ENCODE assay signal across 18 mouse cellular contexts in the genomic region with DNA sequence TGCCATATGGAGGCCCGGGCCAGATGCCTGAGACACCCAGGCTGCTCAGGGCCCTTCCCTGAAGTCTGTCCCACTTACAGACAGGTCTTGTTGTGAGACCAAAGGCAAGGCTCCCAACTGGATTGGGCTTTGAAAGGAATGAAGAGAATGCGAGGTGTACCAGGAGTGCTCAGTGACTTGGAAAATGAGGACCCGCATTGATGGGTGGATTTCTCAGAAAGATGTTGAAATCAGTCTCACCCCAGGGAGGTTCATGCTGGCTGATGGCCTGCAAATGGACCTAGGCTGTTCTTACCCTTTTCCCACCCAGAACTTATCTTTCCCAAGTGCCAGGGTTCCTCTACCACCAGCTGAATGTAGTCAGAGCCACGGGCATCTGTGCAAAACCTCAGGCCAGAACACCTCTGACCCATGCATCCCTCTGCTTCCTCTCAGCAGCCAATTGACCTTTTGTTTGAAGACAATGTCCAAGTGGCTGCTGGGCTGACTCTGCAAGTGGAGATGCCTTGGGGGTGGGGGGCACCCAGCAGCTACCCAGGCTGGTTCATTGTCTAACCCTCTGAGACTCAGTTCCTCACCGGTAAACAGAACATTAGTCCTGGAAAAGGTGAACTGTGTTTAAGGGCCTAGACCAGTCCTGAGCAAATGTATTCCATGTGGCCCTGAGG. TPM values are rescaled to one million over a fixed set of nuclear protein-coding genes. Genes with fewer than 3 reads are reported as not detected.
DNase-seq lines count a peak whose midpoint lies in the region; ATAC-seq lines count a peak whose summit lies in the region.
"Had no signal": no experiment of that assay in that cellular context is flagged by ENCODE, and none has a peak within 500 bp of the region (broad histone marks: within the 10 kb centered on the region; RNA-seq: fewer than 3 reads in every experiment).

No protein-coding gene starts in this region.

- no peaks in the 10 kb centered on the region for H3K27me3 ChIP-seq in kidney, embryonic 14.5 days (ENCODE audit: control insufficient read depth, insufficient read depth, low read length)
- H3K27me3 ChIP-seq in midbrain, embryonic 10.5 days (ENCODE audit: low read depth, poor library complexity, severe bottlenecking): no peaks in the 10 kb centered on the region
- no peaks in the 10 kb centered on the region for H3K27me3 ChIP-seq in midbrain, embryonic 16.5 days (ENCODE audit: control insufficient read depth, insufficient read depth, low read depth, low read length)
- H3K27me3 ChIP-seq: CH12.LX; heart, embryonic 12.5 days; hindbrain, embryonic 15.5 days had no signal

- no peak overlapping the region for H3K27ac ChIP-seq in kidney, embryonic 14.5 days (ENCODE audit: low read depth, low read length)
- 0 out of 2 replicates have a peak overlapping the region, but pooled peaks have one; percentile 0 for H3K27ac ChIP-seq in midbrain, embryonic 10.5 days (replicated peaks)
- no peak overlapping the region for H3K27ac ChIP-seq in midbrain, embryonic 16.5 days (ENCODE audit: low read length)
- H3K27ac ChIP-seq: embryonic facial prominence, embryonic 10.5 days; heart, adult 2 months; hindbrain, embryonic 15.5 days had no signal

- 73% methylated on average over 5 of the region's 5 CpGs for WGBS in kidney, embryonic 14.5 days
- 60% methylated on average over 5 of the region's 5 CpGs for WGBS in midbrain, embryonic 10.5 days
- WGBS in midbrain, embryonic 16.5 days: 60% methylated on average over 5 of the region's 5 CpGs

- H3K4me3 ChIP-seq in kidney, embryonic 14.5 days (ENCODE audit: low read length): no peak overlapping the region
- H3K4me3 ChIP-seq in midbrain, embryonic 10.5 days: no peak overlapping the region
- H3K4me3 ChIP-seq in midbrain, embryonic 16.5 days (ENCODE audit: low read depth, low read length): no peak overlapping the region
- H3K4me3 ChIP-seq: embryonic facial prominence, embryonic 10.5 days; heart, adult 2 months; heart, embryonic 12.5 days; hindbrain, embryonic 15.5 days had no signal

- H3K36me3 ChIP-seq in kidney, embryonic 14.5 days (ENCODE audit: control insufficient read depth, insufficient read depth, low read length): peaks cover 13% of the 10 kb centered on the region
- peaks cover 42% of the 10 kb centered on the region for H3K36me3 ChIP-seq in midbrain, embryonic 10.5 days
- H3K36me3 ChIP-seq in midbrain, embryonic 16.5 days (ENCODE audit: control insufficient read depth, insufficient read depth, low read length): no peaks in the 10 kb centered on the region
- H3K36me3 ChIP-seq: hindbrain, embryonic 15.5 days had no signal

- no peaks in the 10 kb centered on the region for H3K9me3 ChIP-seq in kidney, embryonic 14.5 days (ENCODE audit: control insufficient read depth, low read length)
- H3K9me3 ChIP-seq in midbrain, embryonic 10.5 days (replicated peaks): no peaks in the 10 kb centered on the region
- H3K9me3 ChIP-seq in midbrain, embryonic 16.5 days (replicated peaks; ENCODE audit: control insufficient read depth, low read length, poor library complexity, severe bottlenecking): no peaks in the 10 kb centered on the region
- H3K9me3 ChIP-seq: embryonic facial prominence, embryonic 10.5 days; heart, embryonic 12.5 days; hindbrain, embryonic 15.5 days had no signal

- peaks cover 11% of the 10 kb centered on the region; the same call in 1 of the 2 replicates for H3K4me1 ChIP-seq in kidney, embryonic 14.5 days (ENCODE audit: control insufficient read depth, insufficient read depth, low read length)
- peaks cover 26% of the 10 kb centered on the region for H3K4me1 ChIP-seq in midbrain, embryonic 10.5 days
- H3K4me1 ChIP-seq in midbrain, embryonic 16.5 days (ENCODE audit: control insufficient read depth, insufficient read depth, low read length): peaks cover 4% of the 10 kb centered on the region; the same call in 1 of the 2 replicates

- no peak for ATAC-seq in kidney, embryonic 14.5 days (ENCODE audit: low FRiP score, low TSS enrichment)
- no peak for ATAC-seq in midbrain, embryonic 16.5 days
- ATAC-seq: forebrain, postnatal 0 days had no signal

- H3K9ac ChIP-seq in kidney, embryonic 14.5 days (ENCODE audit: low read depth, low read length): no peak overlapping the region; the same call in 1 of the 2 replicates
- no peak overlapping the region for H3K9ac ChIP-seq in midbrain, embryonic 16.5 days (ENCODE audit: low read depth, low read length)
- H3K9ac ChIP-seq: forebrain, postnatal 0 days; heart, embryonic 12.5 days; hindbrain, embryonic 15.5 days had no signal

- H3K4me2 ChIP-seq in kidney, embryonic 14.5 days (replicated peaks; ENCODE audit: low read depth, low read length): no peak overlapping the region
- H3K4me2 ChIP-seq in midbrain, embryonic 16.5 days (ENCODE audit: low read length): no peak overlapping the region
- H3K4me2 ChIP-seq: heart, embryonic 12.5 days; hindbrain, embryonic 15.5 days had no signal

- peak; percentile 65 for DNase-seq in kidney, adult 11 months
- DNase-seq in midbrain, embryonic 10.5 days (ENCODE audit: low spot score): no peak
- DNase-seq in kidney, postnatal 10 days: peak; percentile 38
- no peak for DNase-seq in right cerebral cortex, postnatal 36 days (ENCODE audit: low spot score in 2 of 2)
- no peak for DNase-seq in heart, adult 8-10 months (ENCODE audit: low spot score)
- DNase-seq: adrenal gland, adult 8-10 months; adrenal gland, postnatal 36 days; cerebellum, adult 2 months; forebrain, postnatal 0 days; gastrocnemius, postnatal 14 days; heart, adult 2 months; heart, postnatal 36 days had no signal

RNA-seq across cellular contexts. Expression of a gene that starts 15.2 kb away (rescaled TPM):
- 26.3 and 45.5 TPM in 2 replicates for polyA plus RNA-seq in kidney, embryonic 14.5 days (2014; fragmentation: Nextera tagmentation; extraction: Ambion mirVana)
- 63.3 and 66.6 TPM in 2 replicates for polyA plus RNA-seq in midbrain, embryonic 10.5 days (2016; fragmentation: Nextera tagmentation; extraction: Ambion mirVana)
- 4.7 and 6.0 TPM in 2 replicates for polyA plus RNA-seq in midbrain, embryonic 16.5 days (2015; fragmentation: Nextera tagmentation; extraction: Ambion mirVana)
- under 1 TPM in 3 of 4 experiments, not detected in 1; 0.11 to 0.52 (median 0.31) TPM for total RNA-seq in heart, adult 8-10 months (2022)

Comparison
In these comparisons a context has a peak if more than half of its experiments do, and no peak if none do; other contexts are left out.
1. DNase-seq: peak in kidney, adult 11 months (single experiment) and kidney, postnatal 10 days (single experiment); none in midbrain, embryonic 10.5 days (single experiment), right cerebral cortex, postnatal 36 days (0 of 2) and heart, adult 8-10 months (single experiment).